Mouse (Mus musculus): Measurements from ENCODE around the gene Cul4a. TPM values are rescaled to one million over a fixed set of nuclear protein-coding genes. Genes with fewer than 3 reads are reported as not detected.
"Not testable (repeated sequence)": the region's sequence is repeated elsewhere in the genome, so short reads cannot be mapped to it uniquely, and the experiment has no call there.

Gene Cul4a
- total RNA-seq, 2 experiments from 2014 or later: 75.1 to 76.1 TPM

DNA sequence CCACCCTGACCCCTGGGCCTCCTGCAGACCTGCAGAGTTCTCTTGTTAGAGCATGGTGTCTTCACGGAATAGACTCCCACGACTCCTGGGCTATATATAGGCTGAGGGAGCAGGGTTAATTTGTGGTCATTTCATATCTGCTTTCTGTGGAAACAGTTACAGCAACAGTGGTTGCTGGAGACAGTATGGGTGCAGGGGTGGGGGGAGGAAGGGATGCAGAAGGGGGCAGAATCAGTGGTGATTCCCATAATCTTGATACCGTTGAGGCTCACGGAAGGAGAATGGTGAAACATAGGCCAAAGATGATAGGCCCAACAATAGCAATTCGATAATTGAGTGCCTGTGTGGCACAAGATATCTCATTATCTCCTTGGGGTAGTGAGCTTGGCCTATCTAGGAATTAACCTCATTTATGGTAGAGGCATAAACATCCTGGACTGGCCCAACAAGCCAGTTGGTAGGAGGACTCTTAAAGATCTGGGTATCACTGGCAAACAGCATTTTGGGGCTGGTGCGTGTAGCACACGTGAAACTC is 17.5 kb downstream of the Cul4a start:
- intact Hi-C loops (cut with DNase I): no loop called here
- no peak for DNase-seq (ENCODE audit: low spot score)

DNA sequence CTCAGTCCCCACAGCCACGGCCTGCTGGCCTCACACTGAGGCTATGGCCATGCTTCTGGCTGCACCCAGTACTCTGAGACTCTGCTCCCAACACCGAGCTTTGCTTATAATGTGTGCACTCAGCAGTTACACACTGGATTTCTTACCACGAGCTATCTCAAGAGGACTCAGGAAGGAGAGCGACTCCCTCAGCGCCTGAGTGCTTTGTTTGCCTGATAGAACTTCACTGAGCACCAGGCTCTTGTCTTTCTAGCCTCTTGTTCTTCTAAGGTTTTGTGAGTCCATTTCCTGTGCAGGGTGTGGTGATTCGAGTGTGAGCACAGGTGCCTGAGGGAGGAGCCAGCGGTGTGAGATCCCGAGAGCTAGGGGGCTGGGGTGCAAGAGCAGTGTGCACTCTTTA is 19.5 kb downstream of the Cul4a start:
- no peak for DNase-seq (ENCODE audit: low spot score)
- intact Hi-C loops (cut with DNase I): no loop called here

DNA sequence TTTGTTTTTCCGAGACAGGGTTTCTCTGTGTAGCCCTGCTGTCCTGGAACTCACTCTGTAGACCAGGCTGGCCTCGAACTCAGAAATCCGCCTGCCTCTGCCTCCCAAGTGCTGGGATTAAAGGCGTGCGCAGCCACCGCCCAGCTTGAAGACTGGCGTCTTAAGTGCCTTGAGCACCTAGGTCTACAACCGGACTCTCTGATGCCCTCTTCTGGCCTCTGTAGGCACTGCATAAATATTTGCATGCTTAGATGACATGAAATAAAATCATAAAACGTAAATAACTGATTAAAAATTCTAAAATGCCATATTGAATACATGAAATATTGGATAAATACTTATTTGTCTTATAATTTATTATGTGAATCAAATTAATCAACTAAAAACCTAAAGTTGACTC is 26.8 kb downstream of the Cul4a start:
- not testable (repeated sequence) for DNase-seq (ENCODE audit: low spot score)
- intact Hi-C loops (cut with DNase I): loop anchor here (5.0 kb wide), 1 partner anchor 75 kb away; no protein-coding TSS in a partner anchor

DNA sequence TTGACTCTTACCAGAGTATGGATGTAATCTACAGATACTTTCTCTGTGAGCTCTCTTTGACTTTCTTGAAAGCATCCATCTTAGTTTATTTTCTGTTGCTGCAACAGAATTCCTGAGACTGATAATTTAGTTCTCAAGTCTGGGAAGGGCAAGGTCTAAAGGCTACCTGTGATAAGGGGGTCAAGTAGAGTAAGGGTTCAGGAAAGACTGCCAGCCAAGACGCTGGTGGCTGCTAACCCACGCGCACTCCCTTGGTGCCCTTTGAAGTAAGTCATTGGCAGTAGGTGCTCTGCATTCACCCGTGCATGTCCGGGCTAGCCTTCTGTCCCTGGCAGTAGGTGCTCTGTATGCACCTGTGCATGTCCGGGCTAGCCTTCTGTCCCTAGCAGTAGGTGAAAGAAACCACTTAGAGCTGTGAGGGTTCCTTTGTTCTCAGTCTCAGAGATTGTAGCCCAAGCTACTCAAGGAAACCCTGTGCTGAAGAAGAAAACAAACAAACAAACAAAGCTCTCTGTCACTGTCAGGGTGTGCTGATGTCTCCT is 34.3 kb downstream of the Cul4a start:
- intact Hi-C loops (cut with DNase I): no loop called here
- no peak for DNase-seq (ENCODE audit: low spot score)

DNA sequence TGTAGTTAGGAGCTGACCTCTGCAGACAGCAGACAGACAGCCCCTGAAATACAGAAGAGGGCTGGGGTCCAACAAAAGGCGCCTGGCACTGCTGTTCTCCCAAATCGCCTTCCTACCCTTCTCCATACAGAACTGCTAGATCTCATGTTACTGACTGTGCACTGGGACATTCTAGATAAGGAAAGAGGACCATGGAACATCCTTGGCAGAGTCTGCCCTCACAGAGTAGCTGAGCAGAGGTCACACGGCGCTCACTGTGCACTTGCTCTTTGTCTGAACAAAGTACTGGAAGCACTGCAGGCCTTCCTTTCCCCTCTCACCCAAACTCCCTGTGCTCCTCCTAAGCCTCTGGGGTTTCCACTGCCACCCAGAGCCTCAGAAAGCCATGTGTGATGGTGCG is 36.3 kb downstream of the Cul4a start:
- intact Hi-C loops (cut with DNase I): no loop called here

DNA sequence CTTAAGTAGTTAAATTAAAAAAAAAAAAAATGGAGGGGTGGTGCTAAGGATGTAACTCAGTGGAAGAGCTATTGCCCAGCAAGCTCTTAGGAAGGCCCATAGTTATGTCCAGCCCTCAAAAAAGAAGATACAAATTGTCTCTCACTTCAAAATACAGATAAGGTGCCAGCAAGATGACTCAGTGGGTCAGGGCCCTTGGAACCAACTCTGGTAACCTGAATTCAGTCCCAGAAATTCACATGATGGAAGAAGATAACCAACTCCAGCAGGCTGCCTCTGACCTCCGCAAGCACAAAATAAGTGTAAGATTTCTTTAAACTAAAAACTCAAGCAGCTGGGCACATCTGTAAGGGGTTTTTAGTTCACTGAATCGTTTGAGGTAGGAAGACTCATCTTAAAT is 43.1 kb downstream of the Cul4a start:
- DNase-seq (ENCODE audit: low spot score): no peak
- intact Hi-C loops (cut with DNase I): no loop called here

More for the DNA sequence above, 36.3 kb downstream of the Cul4a start:
- DNase-seq (ENCODE audit: low spot score): no peak

DNA sequence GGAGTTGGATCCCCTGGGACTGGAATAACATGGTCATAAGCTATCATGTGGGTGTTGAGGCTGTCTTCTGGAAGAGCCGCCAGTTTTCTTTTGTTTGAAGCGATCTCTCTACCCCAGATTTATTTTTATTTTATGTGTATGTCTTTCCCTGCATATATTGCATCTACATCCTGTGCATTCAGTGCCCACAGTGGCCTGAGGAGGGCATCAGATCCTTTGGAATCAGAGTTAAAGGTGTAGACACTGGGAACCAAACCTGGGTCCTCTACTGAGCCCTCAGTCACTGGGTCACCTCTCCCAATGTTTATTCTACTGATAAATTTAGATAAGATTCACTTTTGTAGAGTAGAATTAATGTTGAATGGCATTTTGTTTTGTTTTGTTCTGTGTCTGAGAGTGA is 43.9 kb downstream of the Cul4a start:
- intact Hi-C loops (cut with DNase I): no loop called here
- no peak for DNase-seq (ENCODE audit: low spot score)

DNA sequence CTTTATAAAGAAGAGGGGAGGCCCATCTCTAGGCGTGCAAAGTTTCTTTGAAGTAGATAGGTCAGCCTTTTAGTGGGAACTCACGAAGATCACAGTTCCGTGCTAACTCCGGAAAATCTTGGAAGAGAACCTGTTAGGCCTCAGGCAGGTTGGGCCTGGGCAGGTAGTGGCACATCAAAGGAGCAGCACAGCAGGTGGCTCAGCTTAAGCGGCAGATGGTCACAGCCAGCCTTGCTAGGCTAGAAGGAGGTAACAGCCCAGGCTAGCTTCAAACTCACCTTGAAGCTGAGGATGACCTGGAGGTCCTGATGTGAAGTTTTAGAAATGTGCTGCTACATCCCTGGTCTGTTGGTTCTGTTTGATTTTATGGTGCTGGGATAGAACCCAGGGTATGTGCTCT is 44.4 kb downstream of the Cul4a start:
- intact Hi-C loops (cut with DNase I): no loop called here
- no peak for DNase-seq (ENCODE audit: low spot score)

DNA sequence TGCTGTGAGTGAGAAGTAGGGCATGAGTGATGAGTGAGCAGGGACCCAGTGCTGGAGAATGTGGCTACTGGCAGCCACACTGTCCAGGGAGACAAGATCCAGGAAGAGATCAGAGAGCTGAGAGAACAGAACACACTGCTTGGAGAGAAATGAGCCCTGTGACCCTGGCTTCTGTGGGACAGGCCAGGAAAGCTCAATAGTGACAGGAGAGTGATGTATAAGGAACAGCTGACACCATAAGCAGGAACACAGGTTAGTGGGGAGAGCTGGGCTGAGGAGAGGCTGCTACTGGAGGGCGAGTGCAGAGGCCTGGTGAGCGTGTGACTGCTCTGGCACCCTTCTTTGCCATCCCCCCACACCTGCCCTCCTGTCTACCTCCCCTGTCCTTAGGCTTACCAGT is 45.5 kb downstream of the Cul4a start:
- DNase-seq (ENCODE audit: low spot score): no peak
- intact Hi-C loops (cut with DNase I): no loop called here

DNA sequence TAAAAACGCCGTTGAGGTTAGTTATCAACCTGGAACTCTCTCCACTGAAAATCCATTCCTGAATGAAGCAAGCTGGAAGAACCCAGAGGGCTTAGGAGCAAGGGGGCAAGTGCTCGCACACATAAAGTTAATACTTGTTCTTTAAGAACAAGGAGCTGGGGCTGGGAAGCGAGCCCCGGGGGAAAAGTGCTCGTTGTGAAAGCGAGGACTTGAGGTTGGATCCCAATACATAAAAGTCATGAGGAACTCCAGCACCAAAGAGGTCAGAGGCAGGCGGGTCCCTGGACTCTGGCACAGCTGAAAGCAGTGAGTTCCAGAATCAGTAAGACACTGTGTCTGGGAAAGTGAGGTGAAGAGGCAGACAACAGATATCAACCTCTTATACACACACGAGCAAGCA is 48.7 kb downstream of the Cul4a start:
- intact Hi-C loops (cut with DNase I): no loop called here
- no peak for DNase-seq (ENCODE audit: low spot score)

DNA sequence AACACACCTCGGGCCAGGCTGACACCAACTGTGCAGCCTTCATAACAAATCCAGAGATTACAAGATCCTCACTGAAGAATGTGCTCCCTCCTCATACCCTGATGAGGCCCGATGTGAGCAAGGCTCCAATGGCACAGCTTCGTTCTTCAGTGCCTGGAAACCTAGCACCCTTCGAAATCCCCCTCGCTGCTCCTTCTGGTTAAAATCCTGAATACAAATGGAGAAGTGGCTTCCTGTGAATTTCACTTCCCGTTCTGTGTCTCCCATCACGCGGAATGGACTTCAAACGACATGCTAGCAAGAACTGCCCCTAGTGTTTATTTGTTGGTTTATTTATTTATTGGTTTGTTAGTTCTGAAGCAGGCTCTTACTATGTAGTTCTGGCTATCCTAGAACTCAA is 49.9 kb downstream of the Cul4a start:
- DNase-seq (ENCODE audit: low spot score): no peak
- intact Hi-C loops (cut with DNase I): loop anchor here (5.0 kb wide), 2 partner anchors 48 to 132 kb away; partner anchors contain the start of genes Cul4a, Dcun1d2, Pcid2 and Tmco3

DNA sequence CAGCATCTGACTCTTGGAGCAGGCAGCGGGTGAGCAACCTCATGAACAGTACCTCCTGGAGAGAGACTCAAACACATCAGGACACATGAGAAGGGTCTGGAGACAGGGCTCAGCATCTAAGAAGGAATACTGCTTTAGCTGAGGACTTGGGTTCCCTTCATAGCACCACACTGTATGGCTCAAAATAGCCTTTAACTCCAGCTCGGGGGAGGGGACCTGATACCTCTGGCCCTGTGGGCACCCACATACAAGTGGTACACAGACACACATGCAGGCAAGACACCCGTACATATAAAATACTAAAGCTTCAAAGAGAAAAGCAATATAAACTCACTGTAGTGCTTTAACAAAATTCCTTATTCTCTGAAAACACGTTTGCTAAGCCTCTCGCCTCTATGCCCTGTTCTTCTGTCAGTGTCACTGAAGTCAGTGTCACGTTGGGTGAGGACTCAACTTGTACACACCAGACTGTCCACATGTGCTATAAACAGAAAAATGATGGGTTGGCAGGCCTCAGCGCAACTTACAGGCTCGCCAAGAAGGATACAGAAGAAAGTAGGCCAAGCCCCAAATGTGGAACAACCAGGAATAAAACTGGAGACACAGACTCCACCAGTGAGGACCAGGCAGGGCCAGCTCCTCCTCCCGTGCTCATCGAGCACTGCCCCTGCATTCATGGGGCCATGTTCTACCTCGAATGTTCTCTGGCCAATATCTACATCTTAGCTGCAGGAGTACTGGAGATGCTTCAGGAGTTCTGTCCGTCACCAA is 51.1 kb downstream of the Cul4a start:
- no peak for DNase-seq (ENCODE audit: low spot score)
- intact Hi-C loops (cut with DNase I): loop anchor here (5.0 kb wide), 2 partner anchors 49 to 131 kb away; partner anchors contain the start of genes Cul4a, Dcun1d2, Pcid2 and Tmco3

DNA sequence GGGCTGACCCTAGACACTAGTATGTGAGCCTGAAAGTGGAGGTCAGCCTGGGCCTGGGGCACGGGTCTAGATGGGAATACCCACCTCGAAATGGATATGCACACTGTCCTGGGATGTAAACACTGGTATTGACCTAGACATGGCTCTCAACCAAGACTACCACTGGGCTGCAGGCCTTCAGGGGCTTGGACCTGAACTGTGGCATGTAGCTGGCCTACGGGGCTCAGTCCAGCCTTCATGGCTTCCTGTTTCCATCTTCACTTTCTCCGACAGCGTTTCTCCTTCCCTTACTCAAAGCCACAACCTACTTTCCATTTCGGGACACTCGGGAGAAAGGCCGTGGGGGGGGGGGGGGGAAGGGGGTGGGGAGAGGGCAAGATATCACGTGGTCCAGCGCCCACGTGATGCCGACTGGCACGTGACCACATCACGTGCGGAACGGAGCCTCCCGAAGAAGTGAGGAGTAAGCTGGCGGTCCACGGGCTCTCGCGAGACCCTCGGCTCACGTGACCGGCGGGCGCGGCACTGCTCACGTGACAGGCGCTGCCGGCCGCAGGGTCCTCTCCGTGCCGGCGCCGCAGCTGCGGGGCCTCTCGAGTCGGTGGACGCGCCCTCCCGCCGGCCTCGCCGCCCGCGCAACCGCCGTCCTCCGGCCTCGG is 53.4 kb downstream of the Cul4a start, which contains the start of gene Lamp1:
TSS of gene Lamp1 (plus strand) at position 444 of the 659 bp plus-strand sequence.
- intact Hi-C loops (cut with DNase I): loop anchor here (5.0 kb wide), 2 partner anchors 52 to 128 kb away; partner anchors contain the start of genes Cul4a, Dcun1d2, Pcid2 and Tmco3
- DNase-seq (ENCODE audit: low spot score): peak; percentile 98

DNA sequence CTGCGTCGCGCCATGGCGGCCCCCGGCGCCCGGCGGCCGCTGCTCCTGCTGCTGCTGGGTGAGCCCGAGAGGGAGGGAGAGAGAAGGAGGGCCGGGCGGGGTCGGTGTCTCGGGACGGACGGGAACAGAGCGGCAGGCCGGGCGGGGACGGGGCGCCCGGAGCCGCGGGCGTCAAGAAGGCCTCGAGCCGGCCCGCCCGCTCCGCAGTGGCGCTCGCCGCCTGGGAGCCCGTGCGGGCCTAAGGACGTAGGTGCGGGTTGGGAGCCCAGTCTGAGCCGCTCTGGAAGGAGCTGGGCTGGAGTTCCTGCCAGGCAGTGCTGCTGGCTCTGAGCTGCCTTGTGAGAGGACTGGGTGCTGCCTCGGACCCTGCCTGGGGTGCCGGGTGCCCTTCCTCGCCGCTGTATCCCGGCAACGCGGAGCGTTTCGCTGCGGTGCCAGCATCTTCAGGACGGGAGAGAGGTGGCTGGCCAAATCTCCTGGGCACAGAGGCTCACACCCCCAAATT is 54.0 kb downstream of the Cul4a start:
- DNase-seq (ENCODE audit: low spot score): no peak
- intact Hi-C loops (cut with DNase I): loop anchor here (5.0 kb wide), 2 partner anchors 52 to 128 kb away; partner anchors contain the start of genes Cul4a, Dcun1d2, Pcid2 and Tmco3

DNA sequence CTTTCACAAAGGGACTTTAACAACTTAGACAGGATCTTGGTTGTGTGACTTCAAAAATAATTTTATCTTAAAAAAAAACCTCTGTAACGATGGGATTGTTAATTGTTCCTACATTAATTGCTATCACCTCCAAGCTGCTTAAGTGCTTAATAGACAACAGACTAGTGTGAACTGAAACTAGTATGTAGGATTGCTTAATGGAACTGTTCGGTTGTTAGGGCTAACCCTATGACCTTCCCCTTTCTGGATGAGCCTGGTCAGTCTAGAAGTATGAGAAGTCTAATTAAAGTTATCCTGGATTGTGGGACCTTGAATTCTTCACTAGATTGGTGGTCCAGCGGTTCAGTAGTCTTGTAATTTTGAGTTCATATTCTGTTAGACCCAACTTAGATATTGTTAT is 55.3 kb downstream of the Cul4a start:
- DNase-seq (ENCODE audit: low spot score): no peak
- intact Hi-C loops (cut with DNase I): no loop called here

DNA sequence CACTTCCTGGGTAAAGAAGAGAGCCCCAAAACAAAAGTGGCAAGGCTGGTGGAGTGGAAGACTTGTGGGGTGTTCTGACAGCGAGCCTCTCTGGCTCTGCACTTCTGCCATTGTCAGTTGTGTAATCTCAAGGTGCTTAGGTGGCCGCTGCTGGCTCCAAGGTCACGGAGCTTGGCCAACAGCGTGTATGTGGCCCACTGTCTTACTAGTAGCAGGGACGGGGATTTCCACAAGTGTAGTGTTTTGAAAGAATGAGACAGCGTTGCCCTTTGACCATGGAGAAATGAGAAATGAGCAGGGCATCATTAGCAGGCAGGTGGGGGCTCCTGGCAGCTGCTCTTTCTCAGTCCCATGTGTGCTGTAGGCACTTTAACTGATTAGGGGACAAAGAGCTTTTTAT is 56.7 kb downstream of the Cul4a start:
- intact Hi-C loops (cut with DNase I): no loop called here
- DNase-seq (ENCODE audit: low spot score): no peak

DNA sequence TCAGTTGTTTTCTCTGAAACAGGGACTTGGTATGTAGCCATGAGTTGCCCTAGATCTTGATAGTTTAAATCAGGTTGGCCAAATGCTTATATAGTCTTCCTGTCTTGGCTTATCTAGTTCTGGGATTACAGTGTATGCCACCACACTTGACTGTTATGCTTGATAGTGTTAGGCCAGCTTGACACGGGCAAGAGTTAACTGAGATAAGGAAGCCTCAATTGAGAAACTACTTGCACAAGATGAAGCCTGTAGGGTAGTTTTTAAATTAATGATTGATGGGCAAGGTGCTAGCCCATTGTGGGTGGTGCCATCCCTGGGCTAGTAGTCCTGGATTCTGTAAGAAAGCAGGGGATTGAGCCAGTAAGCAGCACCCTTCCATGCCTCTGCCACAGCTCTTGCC is 58.1 kb downstream of the Cul4a start:
- intact Hi-C loops (cut with DNase I): no loop called here
- DNase-seq (ENCODE audit: low spot score): no peak

DNA sequence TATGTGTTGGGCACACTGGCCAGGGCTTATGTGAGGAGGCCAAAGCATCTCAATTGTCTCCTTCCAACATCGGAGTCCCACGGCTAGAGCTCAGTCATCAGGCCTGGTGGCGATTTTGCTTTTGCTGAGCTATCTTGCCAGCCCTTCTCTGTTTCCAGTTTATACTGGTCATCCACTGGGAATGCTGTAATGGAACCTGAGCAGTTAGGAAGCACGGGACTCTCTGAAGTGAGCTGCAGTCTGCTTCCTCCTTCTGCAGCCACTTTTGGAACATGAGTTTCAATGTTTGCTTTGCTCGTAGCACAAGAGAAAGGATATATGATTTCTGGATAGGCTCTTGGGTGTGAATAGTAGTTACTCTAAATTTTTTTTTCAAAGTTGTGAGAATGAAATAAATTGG is 58.9 kb downstream of the Cul4a start:
- intact Hi-C loops (cut with DNase I): no loop called here
- no peak for DNase-seq (ENCODE audit: low spot score)

DNA sequence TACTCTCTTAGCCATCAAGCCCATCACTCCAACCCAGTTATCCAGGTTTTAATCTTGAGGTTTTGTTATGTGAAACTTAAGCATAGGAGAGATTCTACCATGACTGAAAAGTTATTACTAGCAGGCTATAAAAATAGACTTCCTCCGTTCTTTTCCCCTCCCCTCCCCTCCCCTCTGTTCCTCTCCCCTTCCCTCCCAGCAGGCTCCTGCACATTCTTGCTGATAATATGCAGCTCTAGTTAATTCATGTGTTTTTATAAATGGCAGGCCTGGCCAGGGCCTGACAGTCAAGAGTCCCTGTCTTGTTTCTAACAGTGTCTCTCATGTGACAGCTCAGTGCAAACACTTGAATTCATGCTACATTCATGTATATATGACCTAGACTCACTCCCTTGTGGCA is 65.1 kb downstream of the Cul4a start:
- no peak for DNase-seq (ENCODE audit: low spot score)
- intact Hi-C loops (cut with DNase I): no loop called here

DNA sequence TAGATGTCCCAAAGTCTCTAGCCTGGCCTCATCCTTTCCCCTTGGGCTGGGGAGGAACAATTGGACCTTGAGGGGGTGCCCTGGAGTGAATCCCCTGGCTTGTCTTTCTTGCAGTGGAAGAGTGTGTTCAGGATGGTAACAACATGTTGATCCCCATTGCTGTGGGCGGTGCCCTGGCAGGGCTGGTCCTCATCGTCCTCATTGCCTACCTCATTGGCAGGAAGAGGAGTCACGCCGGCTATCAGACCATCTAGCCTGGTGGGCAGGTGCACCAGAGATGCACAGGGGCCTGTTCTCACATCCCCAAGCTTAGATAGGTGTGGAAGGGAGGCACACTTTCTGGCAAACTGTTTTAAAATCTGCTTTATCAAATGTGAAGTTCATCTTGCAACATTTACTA is 68.9 kb downstream of the Cul4a start:
- DNase-seq (ENCODE audit: low spot score): no peak
- intact Hi-C loops (cut with DNase I): no loop called here

Data from heart, postnatal 25 days (tissue).